In genomic region chr7:67530981-67531380, GRCm38 (mm10) we compare ENCODE assay signal across 22 mouse cellular contexts.
DNase-seq lines count a peak whose midpoint lies in the region; ATAC-seq lines count a peak whose summit lies in the region.
"Had no signal": no experiment of that assay in that cellular context is flagged by ENCODE, and none has a peak within 500 bp of the region (broad histone marks: within the 10 kb centered on the region; RNA-seq: fewer than 3 reads in every experiment).

No protein-coding gene starts in this region.

- 17% methylated on average over 2 of the region's 2 CpGs for WGBS in heart, embryonic 15.5 days
- 60% methylated on average over 2 of the region's 2 CpGs for WGBS in liver, embryonic 12.5 days (ENCODE audit: insufficient replicate concordance)

- H3K36me3 ChIP-seq in heart, embryonic 15.5 days: no peaks in the 10 kb centered on the region
- H3K36me3 ChIP-seq in liver, embryonic 12.5 days: no peaks in the 10 kb centered on the region
- H3K36me3 ChIP-seq: embryonic facial prominence, embryonic 15.5 days; forebrain, embryonic 15.5 days had no signal

- H3K27me3 ChIP-seq in heart, embryonic 15.5 days: no peaks in the 10 kb centered on the region
- no peaks in the 10 kb centered on the region for H3K27me3 ChIP-seq in liver, embryonic 12.5 days (replicated peaks)
- H3K27me3 ChIP-seq: embryonic facial prominence, embryonic 15.5 days; forebrain, embryonic 15.5 days; Patski had no signal

- no peaks in the 10 kb centered on the region for H3K9me3 ChIP-seq in heart, embryonic 15.5 days (replicated peaks)
- H3K9me3 ChIP-seq in liver, embryonic 12.5 days (replicated peaks): no peaks in the 10 kb centered on the region
- H3K9me3 ChIP-seq: embryonic facial prominence, embryonic 15.5 days; forebrain, embryonic 15.5 days had no signal

- no peak for ATAC-seq in heart, embryonic 15.5 days (replicated peaks; ENCODE audit: insufficient number of reproducible peaks, insufficient read depth, low FRiP score, low read depth)
- no peak for ATAC-seq in liver, embryonic 12.5 days
- ATAC-seq: forebrain, embryonic 15.5 days; inflammation-experienced regulatory T-cells, adult 6 months; Patski had no signal

- H3K27ac ChIP-seq in heart, embryonic 15.5 days: peak overlapping the region; percentile 45
- H3K27ac ChIP-seq in liver, embryonic 12.5 days: no peak overlapping the region
- H3K27ac ChIP-seq: embryonic facial prominence, embryonic 15.5 days; forebrain, embryonic 15.5 days; hindbrain, embryonic 14.5 days; left cerebral cortex, adult 2 months; liver, embryonic 14.5 days had no signal

- no peak overlapping the region for H3K4me3 ChIP-seq in heart, embryonic 15.5 days
- H3K4me3 ChIP-seq in liver, embryonic 12.5 days: no peak overlapping the region
- H3K4me3 ChIP-seq: embryonic facial prominence, embryonic 15.5 days; forebrain, embryonic 15.5 days; left cerebral cortex, adult 2 months had no signal

- no peak overlapping the region for H3K9ac ChIP-seq in heart, embryonic 15.5 days
- H3K9ac ChIP-seq in liver, embryonic 12.5 days: no peak overlapping the region
- H3K9ac ChIP-seq: embryonic facial prominence, embryonic 15.5 days; forebrain, embryonic 15.5 days; hindbrain, embryonic 14.5 days; liver, embryonic 14.5 days had no signal

- DNase-seq in heart, postnatal 36 days: no peak
- DNase-seq in kidney, adult 9 months: peak; percentile 52
- no peak for DNase-seq in kidney, postnatal 4 days
- DNase-seq in adipocyte (ENCODE audit: low spot score): peak; percentile 3
- DNase-seq in mesoderm, embryonic 11.5 days (ENCODE audit: low read depth, low spot score): peak; percentile 11
- DNase-seq: adrenal gland, adult 2 months; cerebellum, adult 11 months; cerebellum, adult 9-11 months; heart, postnatal 4 days; layer of hippocampus, adult 9-11 months; lung, postnatal 10 days; midbrain, embryonic 14.5 days; spleen, adult 18-20 months had no signal

- no peak overlapping the region for H3K4me2 ChIP-seq in heart, embryonic 15.5 days
- no peak overlapping the region for H3K4me2 ChIP-seq in liver, embryonic 12.5 days
- H3K4me2 ChIP-seq: embryonic facial prominence, embryonic 15.5 days; forebrain, embryonic 15.5 days; hindbrain, embryonic 14.5 days had no signal

- intact Hi-C loops in heart, postnatal 36 days (cut with DNase I): no loop called here

- H3K4me1 ChIP-seq in heart, embryonic 15.5 days (replicated peaks): peaks cover 38% of the 10 kb centered on the region
- H3K4me1 ChIP-seq in liver, embryonic 12.5 days: no peaks in the 10 kb centered on the region

Comparison
In these comparisons a context has a peak if more than half of its experiments do, and no peak if none do; other contexts are left out.
1. DNase-seq: peak in kidney, adult 9 months (single experiment), adipocyte (single experiment) and mesoderm, embryonic 11.5 days (single experiment); none in heart, postnatal 36 days (0 of 2) and kidney, postnatal 4 days (0 of 2).